25 mouse cellular contexts compared by ENCODE assay signal in genomic region chr12:33954931-33955565, GRCm38 (mm10). TPM values are rescaled to one million over a fixed set of nuclear protein-coding genes. Genes with fewer than 3 reads are reported as not detected.
DNase-seq lines count a peak whose midpoint lies in the region; ATAC-seq and TF ChIP-seq lines count a peak whose summit lies in the region.
"Had no signal": no experiment of that assay in that cellular context is flagged by ENCODE, and none has a peak within 500 bp of the region (broad histone marks: within the 10 kb centered on the region; RNA-seq: fewer than 3 reads in every experiment).

No protein-coding gene starts in this region.

- TF ChIP-seq CTCF in hindbrain, postnatal 0 days (IDR thresholded peaks at IDR 0.05; ENCODE audit: low read depth), result no peak

- H3K4me3 ChIP-seq in hindbrain, embryonic 10.5 days, result no peak overlapping the region
- H3K4me3 ChIP-seq in hindbrain, postnatal 0 days (ENCODE audit: low read length), result no peak overlapping the region
- no peak overlapping the region for H3K4me3 ChIP-seq in neural tube, embryonic 11.5 days (ENCODE audit: low read depth, low read length)
- H3K4me3 ChIP-seq in neural tube, embryonic 15.5 days (replicated peaks), result no peak overlapping the region
- H3K4me3 ChIP-seq in limb, embryonic 10.5 days, result peak overlapping the region; percentile 96
- H3K4me3 ChIP-seq: heart, adult 2 months; hindbrain, embryonic 13.5 days; myocyte had no signal

- no peak overlapping the region for H3K9ac ChIP-seq in hindbrain, postnatal 0 days (replicated peaks; ENCODE audit: low read length)
- H3K9ac ChIP-seq in neural tube, embryonic 11.5 days (ENCODE audit: low read length), result no peak overlapping the region
- H3K9ac ChIP-seq in neural tube, embryonic 15.5 days (replicated peaks), result no peak overlapping the region
- H3K9ac ChIP-seq: forebrain, embryonic 12.5 days; hindbrain, embryonic 13.5 days; intestine, embryonic 15.5 days had no signal

- H3K9me3 ChIP-seq in hindbrain, embryonic 10.5 days, result no peaks in the 10 kb centered on the region
- no peaks in the 10 kb centered on the region for H3K9me3 ChIP-seq in hindbrain, postnatal 0 days (ENCODE audit: low read length)
- no peaks in the 10 kb centered on the region for H3K9me3 ChIP-seq in neural tube, embryonic 11.5 days (ENCODE audit: control insufficient read depth, low read length)
- no peaks in the 10 kb centered on the region for H3K9me3 ChIP-seq in neural tube, embryonic 15.5 days (replicated peaks)
- H3K9me3 ChIP-seq in limb, embryonic 10.5 days (replicated peaks), result no peaks in the 10 kb centered on the region
- H3K9me3 ChIP-seq: forebrain, embryonic 12.5 days; heart, embryonic 15.5 days; hindbrain, embryonic 13.5 days; intestine, embryonic 15.5 days had no signal

- ATAC-seq in hindbrain, postnatal 0 days, result no peak
- ATAC-seq in neural tube, embryonic 11.5 days (ENCODE audit: insufficient read depth, low FRiP score, low TSS enrichment), result no peak
- ATAC-seq in neural tube, embryonic 15.5 days (ENCODE audit: low FRiP score), result no peak
- ATAC-seq: intestine, embryonic 15.5 days had no signal

- H3K4me1 ChIP-seq in hindbrain, embryonic 10.5 days (replicated peaks), result peaks cover 31% of the 10 kb centered on the region
- no peaks in the 10 kb centered on the region for H3K4me1 ChIP-seq in hindbrain, postnatal 0 days (ENCODE audit: insufficient read depth, low read length)
- H3K4me1 ChIP-seq in neural tube, embryonic 11.5 days (ENCODE audit: control insufficient read depth, insufficient read depth, low read length), result peaks cover 4% of the 10 kb centered on the region; the same call in 1 of the 2 replicates
- H3K4me1 ChIP-seq in neural tube, embryonic 15.5 days, result peaks cover 22% of the 10 kb centered on the region
- peaks cover 21% of the 10 kb centered on the region for H3K4me1 ChIP-seq in limb, embryonic 10.5 days

- no peak overlapping the region for H3K27ac ChIP-seq in hindbrain, embryonic 10.5 days
- H3K27ac ChIP-seq in hindbrain, postnatal 0 days, result no peak overlapping the region
- no peak overlapping the region for H3K27ac ChIP-seq in neural tube, embryonic 11.5 days (ENCODE audit: low read depth, low read length)
- H3K27ac ChIP-seq in neural tube, embryonic 15.5 days (replicated peaks), result no peak overlapping the region
- H3K27ac ChIP-seq in limb, embryonic 10.5 days, result peak overlapping the region; percentile 100
- H3K27ac ChIP-seq: forebrain, embryonic 12.5 days; heart, adult 2 months; heart, embryonic 15.5 days; hindbrain, embryonic 13.5 days; intestine, embryonic 15.5 days had no signal

- peak; percentile 5 for DNase-seq in hindbrain, embryonic 10.5 days (ENCODE audit: low spot score)
- no peak for DNase-seq in hindbrain, postnatal 0 days (ENCODE audit: low spot score)
- DNase-seq in neural tube, embryonic 11.5 days (ENCODE audit: low spot score), result peak; percentile 23
- DNase-seq in limb, embryonic 10.5 days (ENCODE audit: low spot score), result no peak
- DNase-seq in layer of hippocampus, adult 8-10 months (ENCODE audit: low spot score in 2 of 2), result no peak
- no peak for DNase-seq in Muller cell, postnatal 12 days (ENCODE audit: inconsistent ontology term)
- DNase-seq: cerebellum, adult 8-10 months; heart, adult 2 months; kidney, adult 9 months; lung, adult 18-20 months had no signal

- H3K4me2 ChIP-seq in hindbrain, postnatal 0 days (ENCODE audit: low read depth, low read length), result no peak overlapping the region
- H3K4me2 ChIP-seq in neural tube, embryonic 11.5 days (ENCODE audit: low read depth), result no peak overlapping the region
- H3K4me2 ChIP-seq in neural tube, embryonic 15.5 days, result no peak overlapping the region
- H3K4me2 ChIP-seq: hindbrain, embryonic 13.5 days had no signal

- peaks cover 74% of the 10 kb centered on the region for H3K27me3 ChIP-seq in hindbrain, embryonic 10.5 days (ENCODE audit: insufficient read depth, poor library complexity, severe bottlenecking)
- H3K27me3 ChIP-seq in hindbrain, postnatal 0 days (ENCODE audit: insufficient read depth, low read length), result peaks cover 52% of the 10 kb centered on the region
- H3K27me3 ChIP-seq in neural tube, embryonic 11.5 days (ENCODE audit: control insufficient read depth, insufficient read depth, low read length), result peaks cover 58% of the 10 kb centered on the region
- peaks cover 77% of the 10 kb centered on the region for H3K27me3 ChIP-seq in neural tube, embryonic 15.5 days (replicated peaks)
- 0 out of 2 replicates have a peak, but pooled peaks cover 3% of the 10 kb centered on the region for H3K27me3 ChIP-seq in limb, embryonic 10.5 days (ENCODE audit: low read depth, poor library complexity, severe bottlenecking)

- WGBS in hindbrain, embryonic 10.5 days, result 9% methylated on average over 8 of the region's 8 CpGs
- 14% methylated on average over 8 of the region's 8 CpGs for WGBS in hindbrain, postnatal 0 days
- 9% methylated on average over 8 of the region's 8 CpGs for WGBS in neural tube, embryonic 11.5 days
- 8% methylated on average over 8 of the region's 8 CpGs for WGBS in neural tube, embryonic 15.5 days
- WGBS in limb, embryonic 10.5 days, result 10% methylated on average over 8 of the region's 8 CpGs

- no peaks in the 10 kb centered on the region for H3K36me3 ChIP-seq in hindbrain, embryonic 10.5 days
- no peaks in the 10 kb centered on the region for H3K36me3 ChIP-seq in hindbrain, postnatal 0 days (ENCODE audit: insufficient read depth, low read length)
- no peaks in the 10 kb centered on the region for H3K36me3 ChIP-seq in neural tube, embryonic 11.5 days (ENCODE audit: control insufficient read depth, insufficient read depth, low read length)
- no peaks in the 10 kb centered on the region for H3K36me3 ChIP-seq in neural tube, embryonic 15.5 days
- H3K36me3 ChIP-seq in limb, embryonic 10.5 days, result peaks cover 11% of the 10 kb centered on the region
- H3K36me3 ChIP-seq: forebrain, embryonic 12.5 days; heart, embryonic 15.5 days; hindbrain, embryonic 13.5 days; intestine, embryonic 15.5 days had no signal

RNA-seq across cellular contexts. Expression of gene Twist1, which starts 2.4 kb away (rescaled TPM):
- 13.6 and 14.9 TPM in 2 replicates for polyA plus RNA-seq in hindbrain, embryonic 10.5 days (2016; fragmentation: Nextera tagmentation; extraction: Ambion mirVana)
- 1.5 and 3.7 TPM in 2 replicates for total RNA-seq in hindbrain, postnatal 0 days (2014; rRNA removed)
- polyA plus RNA-seq in hindbrain, postnatal 0 days (2015; fragmentation: Nextera tagmentation; extraction: Ambion mirVana), result 1.1 TPM in 2 replicates
- 20.9 and 25.2 TPM in 2 replicates for polyA plus RNA-seq in neural tube, embryonic 11.5 days (2014; fragmentation: Nextera tagmentation; extraction: Ambion mirVana)
- polyA plus RNA-seq in neural tube, embryonic 15.5 days (2015; fragmentation: Nextera tagmentation; extraction: Ambion mirVana), result 1.3 and 1.7 TPM in 2 replicates
- 31.0 and 33.4 TPM in 2 replicates for polyA plus RNA-seq in limb, embryonic 10.5 days (2016; fragmentation: Nextera tagmentation; extraction: Ambion mirVana)
- total RNA-seq in layer of hippocampus, adult 8-10 months (2022), result 1 to 10 TPM; 1.2 to 1.9 (median 1.3) TPM
- total RNA-seq: neutrophil, adult 5-6 weeks had no signal

RNA-seq across cellular contexts. Expression of gene Ferd3l, which starts 26.8 kb away (rescaled TPM):
- polyA plus RNA-seq in hindbrain, embryonic 10.5 days (2016; fragmentation: Nextera tagmentation; extraction: Ambion mirVana), result 2.3 and 2.6 TPM in 2 replicates
- total RNA-seq in hindbrain, postnatal 0 days (2014; rRNA removed), result 1.4 TPM in 1 of 2 replicates, not detected in the other
- polyA plus RNA-seq in hindbrain, postnatal 0 days (2015; fragmentation: Nextera tagmentation; extraction: Ambion mirVana), result 0.16 and 0.28 TPM in 2 replicates
- polyA plus RNA-seq in neural tube, embryonic 11.5 days (2014; fragmentation: Nextera tagmentation; extraction: Ambion mirVana), result 0.72 and 1.2 TPM in 2 replicates
- 0.64 and 0.77 TPM in 2 replicates for polyA plus RNA-seq in neural tube, embryonic 15.5 days (2015; fragmentation: Nextera tagmentation; extraction: Ambion mirVana)
- polyA plus RNA-seq in limb, embryonic 10.5 days (2016; fragmentation: Nextera tagmentation; extraction: Ambion mirVana), result not detected in 2 replicates
- not detected for total RNA-seq in layer of hippocampus, adult 8-10 months (2022)
- total RNA-seq: adrenal gland, adult 2 months; gastrocnemius, postnatal 25 days; heart, adult 2 months; left cerebral cortex, adult 18-20 months; neutrophil, adult 5-6 weeks had no signal
- polyA plus RNA-seq: adrenal gland, adult 2 months; C2C12; heart, adult 2 months; heart, embryonic 15.5 days; intestine, embryonic 15.5 days; liver, embryonic 11.5 days; myocyte; stomach, embryonic 16.5 days; thymus, postnatal 0 days; urinary bladder, adult 2 months had no signal

Comparison
In these comparisons a context has a peak if more than half of its experiments do, and no peak if none do; other contexts are left out.
1. DNase-seq: peak in hindbrain, embryonic 10.5 days (single experiment) and neural tube, embryonic 11.5 days (single experiment); none in hindbrain, postnatal 0 days (single experiment), limb, embryonic 10.5 days (single experiment), layer of hippocampus, adult 8-10 months (0 of 2) and Muller cell, postnatal 12 days (single experiment).